Mouse (Mus musculus) adrenal gland, adult 2 months (tissue): ENCODE data around the gene Syt11. TPM values are rescaled to one million over a fixed set of nuclear protein-coding genes. Genes with fewer than 3 reads are reported as not detected.
A peak's percentile ranks its signal among the peaks of the same experiment; 100 is the strongest.
"Not testable (repeated sequence)": the region's sequence is repeated elsewhere in the genome, so short reads cannot be mapped to it uniquely, and the experiment has no call there.

ENCODE experiments used
- DNase-seq: peaks from one replicate; pipeline ENCODE4 v3.0.0; 2021
- long read RNA-seq: library from polyadenylated mRNA; stranded (forward); transcript quantifications from one replicate; pipeline ENCODE4 v2.0.0, GENCODE M21; 2021
- polyA plus RNA-seq: library from polyadenylated mRNA; depleted of rRNA; stranded (reverse); fragments of >200 nt; gene quantifications from 2 replicates; pipeline ENCODE4 v1.2.3, GENCODE M21; 2012; rRNA removed
- total RNA-seq, 2 experiments: library from RNA; stranded (reverse); gene quantifications; 2 replicates each; pipeline ENCODE4 v1.2.3; 2021

The Syt11 gene
- total RNA-seq (10 to 100 TPM; 10.1 to 15.1 TPM), polyA plus RNA-seq (5.1 and 5.7 TPM in 2 replicates)
- long read RNA-seq, full-length matches to known transcripts: 4 of 7 reads
- long read RNA-seq, partial matches to known transcripts: 1 of 7 reads
- long read RNA-seq, other reads (novel, unspliced or antisense): 2 of 7 reads

- peak; percentile 55 for DNase-seq
Observed at GRCm38 (mm10) chr3:88774939-88775841, at the start of gene Syt11. Gene Syt11 (minus strand): TSS chr3:88775164.

- DNase-seq: no peak
Observed at GRCm38 (mm10) chr3:88803910-88804540, 29.1 kb upstream of the Syt11 start.

DNA sequence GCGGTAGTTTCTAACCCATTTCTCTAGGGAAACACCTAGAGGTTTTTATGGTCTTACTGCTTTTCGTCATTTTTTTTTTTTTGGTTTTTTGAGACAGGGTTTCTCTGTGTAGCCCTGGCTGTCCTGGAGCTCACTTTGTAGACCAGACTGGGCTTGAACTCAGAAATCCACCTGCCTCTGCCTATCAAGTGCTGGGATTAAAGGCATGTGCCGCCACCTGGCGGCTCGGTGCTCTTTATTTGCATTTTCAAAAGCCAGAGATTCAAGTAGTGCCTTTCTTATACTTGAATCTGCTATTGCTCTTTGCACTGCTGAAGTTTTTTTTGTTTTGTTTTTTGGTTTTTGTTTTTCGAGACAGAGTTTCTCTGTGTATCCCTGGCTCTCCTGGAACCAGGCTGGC, 22.5 kb upstream of the Syt11 start:
- not testable (repeated sequence) for DNase-seq

DNA sequence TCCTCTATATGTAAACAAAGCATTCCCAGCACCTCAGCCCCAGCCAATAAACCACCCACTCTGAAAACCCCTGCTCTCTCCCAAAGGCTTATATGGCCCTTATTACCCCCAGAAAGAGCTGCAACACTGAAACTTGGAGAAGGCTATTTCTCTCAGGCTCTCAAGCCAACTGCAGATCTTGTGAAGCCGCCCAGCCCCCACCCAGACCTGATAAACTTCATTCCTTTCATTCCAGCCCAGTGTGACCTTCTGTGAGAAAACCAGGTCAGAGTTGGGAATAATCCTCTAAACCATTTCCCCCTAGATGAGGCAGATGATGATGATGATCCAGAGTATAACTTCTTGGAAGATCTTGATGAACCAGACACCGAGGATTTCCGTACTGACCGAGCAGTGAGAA, 13.1 kb upstream of the Syt11 start:
- DNase-seq: not testable (repeated sequence)

GRCm38 (mm10) chr3:88786805-88787204, 11.8 kb upstream of the Syt11 start:
- not testable (repeated sequence) for DNase-seq

- DNase-seq: not testable (repeated sequence)
Observed at GRCm38 (mm10) chr3:88786323-88786722, 11.4 kb upstream of the Syt11 start.

- DNase-seq: no peak
Observed at GRCm38 (mm10) chr3:88784889-88785288, 9.9 kb upstream of the Syt11 start.

GRCm38 (mm10) chr3:88773163-88773562, 1.8 kb downstream of the Syt11 start:
- not testable (repeated sequence) for DNase-seq

- peak; percentile 90 for DNase-seq
Observed at GRCm38 (mm10) chr3:88772399-88772798, 2.6 kb downstream of the Syt11 start.

DNA sequence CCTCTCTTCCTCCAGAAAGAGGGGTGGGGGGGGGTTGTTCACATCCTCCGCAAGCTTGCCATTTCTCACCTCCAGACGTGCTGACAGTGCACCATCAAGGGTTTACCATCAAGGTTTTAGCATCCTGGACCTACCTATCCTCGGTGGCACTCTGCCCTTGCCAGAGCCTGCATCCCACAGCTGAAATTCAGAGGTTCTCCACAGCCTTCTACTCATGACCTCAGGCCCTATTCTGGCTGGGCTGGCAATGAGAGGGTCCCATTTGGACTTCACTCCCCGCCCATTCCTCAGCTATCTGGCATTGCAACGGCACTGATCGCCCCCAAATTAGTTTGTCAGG, 3.1 kb downstream of the Syt11 start:
- not testable (repeated sequence) for DNase-seq

- DNase-seq: peak; percentile 66
Observed at GRCm38 (mm10) chr3:88771189-88771940, 3.6 kb downstream of the Syt11 start.

GRCm38 (mm10) chr3:88762401-88762831, 12.5 kb downstream of the Syt11 start:
- DNase-seq: no peak

- no peak for DNase-seq
Observed at GRCm38 (mm10) chr3:88761619-88762018, 13.3 kb downstream of the Syt11 start.

DNA sequence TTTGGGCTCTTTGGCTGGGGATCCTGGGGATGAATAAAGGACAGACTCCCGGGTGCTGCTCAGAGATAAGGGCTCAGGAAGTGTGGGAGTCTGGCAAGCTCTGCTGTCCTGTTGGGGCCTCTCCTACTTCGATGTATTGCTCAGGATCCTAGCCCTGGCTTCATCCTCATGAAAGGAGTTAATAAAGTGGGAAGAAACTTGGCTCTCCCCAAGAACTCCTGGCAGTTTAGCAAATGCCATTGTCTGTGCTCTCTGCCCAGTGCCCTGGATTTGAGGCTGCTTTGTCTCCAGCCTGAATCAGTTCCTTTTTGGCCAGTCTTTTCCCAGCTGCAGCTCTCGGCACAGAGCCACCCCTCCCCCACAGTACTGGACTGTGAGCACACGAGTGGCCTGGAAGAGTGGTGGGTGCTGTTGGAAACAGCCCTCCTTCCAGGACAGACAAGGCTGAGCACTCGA, 16.9 kb downstream of the Syt11 start:
- peak; percentile 41 for DNase-seq

DNA sequence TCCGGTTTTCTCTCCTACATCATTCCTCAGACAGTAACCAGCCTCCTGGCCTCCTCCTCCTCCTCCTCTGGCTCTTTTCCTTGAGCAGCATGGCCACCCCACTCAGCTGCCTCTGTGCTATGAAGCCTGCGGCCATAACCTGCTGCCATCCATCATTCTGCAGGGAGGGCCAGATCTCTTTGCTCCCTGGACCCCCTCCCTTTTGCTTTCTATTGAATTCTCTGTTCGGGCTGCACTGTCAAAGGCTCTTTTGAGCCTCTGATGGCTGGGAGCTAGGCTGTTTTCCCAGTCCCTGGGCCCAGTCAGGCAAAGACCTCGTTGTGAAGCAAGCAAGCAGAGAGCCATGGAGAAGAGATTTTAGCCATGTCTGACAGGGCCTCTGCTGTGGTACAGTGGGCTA, 18.7 kb downstream of the Syt11 start:
- DNase-seq: no peak

- DNase-seq: peak; percentile 13
Observed at GRCm38 (mm10) chr3:88755541-88755940, 19.4 kb downstream of the Syt11 start.

- no peak for DNase-seq
Observed at GRCm38 (mm10) chr3:88754283-88754682, 20.7 kb downstream of the Syt11 start.

DNA sequence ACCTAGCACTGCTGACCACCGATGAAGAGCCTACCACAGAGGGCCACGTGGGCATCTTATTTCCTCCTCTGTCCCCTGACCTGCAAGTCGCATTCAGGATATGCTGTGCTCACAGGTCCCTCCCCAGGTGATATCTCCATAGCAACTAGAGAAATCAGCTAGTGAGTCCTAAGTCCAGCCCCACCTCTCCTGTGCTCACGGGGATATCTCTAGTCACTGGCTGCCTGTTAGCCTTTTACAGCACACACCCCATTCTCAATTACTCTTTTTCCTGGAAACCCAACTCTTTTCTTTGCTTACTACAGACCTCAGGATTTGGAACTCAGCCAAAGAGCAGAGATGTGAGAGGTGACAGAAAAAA, 28.1 kb downstream of the Syt11 start:
- DNase-seq: no peak

GRCm38 (mm10) chr3:88746139-88746870, 28.7 kb downstream of the Syt11 start:
- no peak for DNase-seq

DNA sequence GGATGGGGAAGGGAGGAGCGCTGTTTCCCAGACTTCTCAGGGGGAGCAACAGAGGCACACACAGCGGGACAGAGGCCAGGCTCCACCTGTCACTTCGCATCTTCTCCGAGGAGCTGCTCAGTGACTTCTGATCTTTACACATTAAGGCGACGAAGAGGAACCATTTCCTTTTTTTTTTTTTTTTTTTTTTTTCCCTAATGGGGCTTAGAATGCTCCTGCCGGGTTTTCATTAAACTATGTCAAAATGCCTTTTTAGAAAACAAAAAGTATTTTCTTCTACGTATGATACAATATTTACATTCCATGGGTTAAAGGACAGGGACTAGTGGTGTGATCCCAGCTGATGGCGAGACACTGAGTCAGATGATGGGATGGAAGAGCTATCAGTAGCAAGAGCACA, 29.4 kb downstream of the Syt11 start:
- DNase-seq: no peak

DNA sequence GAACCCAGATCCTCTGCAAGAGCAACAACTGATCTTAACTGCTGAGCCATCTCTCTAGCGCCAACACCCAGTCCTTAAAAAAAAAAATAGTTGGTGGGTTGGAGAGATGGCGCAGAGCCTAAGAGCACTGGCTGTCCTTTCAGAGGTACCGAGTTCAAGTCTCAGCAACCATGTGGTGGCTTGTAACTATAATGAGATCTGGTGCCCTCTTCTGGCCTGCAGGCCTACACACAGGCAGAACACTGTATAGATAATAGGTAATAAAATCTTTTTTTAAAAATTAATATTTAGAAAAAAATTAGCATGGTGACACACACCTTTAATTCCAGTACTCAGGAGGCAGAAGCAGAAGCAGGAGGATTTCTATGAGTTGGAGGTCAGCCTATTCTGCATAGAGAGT, 34.8 kb downstream of the Syt11 start:
- no peak for DNase-seq

DNA sequence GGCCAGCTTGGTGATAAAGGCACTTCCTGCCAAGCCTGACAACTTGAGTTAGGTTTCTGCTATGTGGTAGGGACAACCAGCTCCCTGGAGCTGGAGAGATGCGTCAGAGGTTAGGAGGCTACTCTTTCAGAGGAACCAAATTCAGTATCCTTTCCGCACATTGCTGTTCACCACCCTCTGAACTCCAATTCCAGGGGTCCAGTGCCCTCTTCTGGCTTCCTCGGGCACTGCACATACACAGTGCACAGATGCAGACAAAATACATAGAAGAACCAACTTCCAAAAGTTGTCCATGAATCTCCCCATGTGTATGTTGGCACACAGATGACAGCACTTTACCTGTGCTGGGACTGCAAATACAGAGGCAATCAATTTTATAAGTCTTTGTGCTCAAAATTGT, 36.3 kb downstream of the Syt11 start:
- DNase-seq: peak; percentile 72
